Mouse (Mus musculus): ENCODE data around the gene Frmd4a. TPM values are rescaled to one million over a fixed set of nuclear protein-coding genes. Genes with fewer than 3 reads are reported as not detected.

Gene Frmd4a
- polyA plus RNA-seq, 1 experiment from 2014 or later: 56.0 TPM

DNA sequence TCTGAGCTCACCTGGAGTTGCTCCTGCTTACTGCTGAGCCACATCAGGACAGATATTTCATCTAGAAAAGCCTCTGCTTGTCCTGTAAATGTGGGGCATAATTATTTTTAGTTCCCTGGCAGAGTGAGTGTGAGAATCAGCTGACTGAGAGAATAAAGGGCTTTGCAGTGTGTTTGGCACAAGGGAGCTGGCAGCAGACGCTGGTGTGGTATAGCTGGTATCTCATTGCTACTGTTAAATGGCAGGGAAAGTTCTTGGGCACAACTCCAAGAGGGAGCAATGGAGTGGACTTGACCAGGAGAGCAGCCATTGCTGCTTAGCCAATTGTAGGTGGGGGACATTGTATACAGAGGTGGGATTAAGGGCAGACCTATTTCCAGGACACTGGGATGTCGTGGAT, 83.9 kb downstream of the Frmd4a start:
- Histone ChIP-seq H3K4me2 (ENCODE audit: low read length) (no peak overlapping the region), H3K4me3 (ENCODE audit: low read depth, low read length) (no peak overlapping the region), H3K9ac (ENCODE audit: low read depth, low read length) (no peak overlapping the region), H3K27ac (ENCODE audit: low read length) (peak overlapping the region; percentile 50; the same call in 1 of the 2 replicates), H3K36me3 (ENCODE audit: control insufficient read depth, insufficient read depth, low read length) (no peaks in the 10 kb centered on the region), H3K4me1 (ENCODE audit: control insufficient read depth, insufficient read depth, low read length) (peaks cover 29% of the 10 kb centered on the region), H3K27me3 (ENCODE audit: control insufficient read depth, insufficient read depth, low read depth, low read length) (no peaks in the 10 kb centered on the region), H3K9me3 (replicated peaks; ENCODE audit: control insufficient read depth, low read length, poor library complexity, severe bottlenecking) (no peaks in the 10 kb centered on the region)
- 46% methylated on average over 2 of the region's 2 CpGs for WGBS
- ATAC-seq: no peak

DNA sequence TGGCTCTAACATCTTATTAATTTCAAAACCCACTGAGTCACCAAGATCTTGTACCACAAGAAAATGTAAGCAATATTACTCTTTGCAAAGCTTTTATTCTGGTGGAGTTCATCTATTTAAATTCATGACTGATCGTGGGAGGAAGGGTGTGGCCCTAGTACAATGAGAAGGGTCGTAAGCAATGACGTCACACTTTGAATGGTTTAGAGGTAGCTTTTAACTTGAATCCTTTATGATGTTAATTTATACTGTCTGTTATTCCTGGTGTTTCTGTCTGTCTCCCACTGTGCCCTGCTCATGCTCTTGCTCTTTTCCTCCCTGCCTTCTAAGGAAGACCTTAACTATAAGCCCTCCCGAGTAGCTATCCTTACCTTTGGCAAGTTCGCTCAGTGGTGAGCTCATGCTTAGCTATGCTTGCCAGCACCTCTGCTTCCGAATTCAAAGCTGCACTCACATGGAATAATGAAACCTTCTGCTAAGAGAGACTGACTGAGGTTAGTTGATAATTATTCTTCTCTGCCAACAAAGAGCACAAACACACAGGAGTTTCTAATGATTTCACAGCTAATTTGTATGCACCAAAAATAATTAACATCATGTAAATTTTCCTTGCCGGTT, 95.9 kb downstream of the Frmd4a start:
- Histone ChIP-seq H3K4me2 (ENCODE audit: low read length) (no peak overlapping the region), H3K4me1 (ENCODE audit: control insufficient read depth, insufficient read depth, low read length) (0 out of 2 replicates have a peak, but pooled peaks cover 3% of the 10 kb centered on the region), H3K9me3 (replicated peaks; ENCODE audit: control insufficient read depth, low read length, poor library complexity, severe bottlenecking) (no peaks in the 10 kb centered on the region), H3K27ac (ENCODE audit: low read length) (no peak overlapping the region), H3K27me3 (ENCODE audit: control insufficient read depth, insufficient read depth, low read depth, low read length) (no peaks in the 10 kb centered on the region), H3K36me3 (ENCODE audit: control insufficient read depth, insufficient read depth, low read length) (no peaks in the 10 kb centered on the region), H3K4me3 (ENCODE audit: low read depth, low read length) (no peak overlapping the region), H3K9ac (ENCODE audit: low read depth, low read length) (no peak overlapping the region)
- ATAC-seq: peak; percentile 15; the same call in 1 of the 2 replicates
- 47% methylated on average over 7 of the region's 7 CpGs for WGBS

DNA sequence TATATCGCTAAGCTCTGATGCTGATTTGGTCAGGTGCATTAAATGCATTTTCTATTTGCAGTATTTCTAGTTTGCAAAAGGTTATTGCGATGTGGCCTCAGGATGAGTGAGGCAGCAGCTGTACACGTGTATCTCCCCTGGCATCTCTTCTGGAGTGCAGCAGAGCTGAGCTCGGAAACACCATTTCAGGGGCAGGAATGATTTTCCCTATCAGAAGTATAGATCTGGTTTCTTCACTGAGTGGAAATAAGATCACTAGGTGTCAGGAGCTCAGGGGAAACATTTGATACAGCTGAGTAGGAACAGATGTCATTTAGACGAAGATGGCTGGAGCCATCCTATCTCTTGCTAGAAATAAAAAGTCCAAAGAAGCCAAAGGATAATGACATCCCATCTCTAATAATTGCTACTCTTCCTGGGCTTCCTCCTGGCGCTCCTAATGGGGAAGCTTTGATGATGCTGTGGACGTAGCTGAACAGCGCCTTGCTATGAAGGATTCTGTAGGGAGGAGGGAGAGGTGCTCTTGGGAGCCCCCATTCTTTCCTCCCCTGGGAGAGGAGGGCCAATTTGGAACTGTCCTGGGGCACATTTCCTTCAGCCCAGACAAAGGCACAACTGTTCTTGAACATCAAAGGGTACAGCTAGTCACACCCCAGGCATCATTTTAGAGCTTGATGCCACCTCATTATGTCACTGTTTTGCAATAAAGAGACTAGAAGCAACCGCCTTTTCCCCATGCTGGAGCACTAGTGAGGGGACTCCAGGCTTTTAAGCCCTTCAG, 102.4 kb downstream of the Frmd4a start:
- H3K4me3 ChIP-seq (ENCODE audit: low read depth, low read length): no peak overlapping the region
- ATAC-seq: peak; percentile 74
- no peaks in the 10 kb centered on the region for H3K9me3 ChIP-seq (replicated peaks; ENCODE audit: control insufficient read depth, low read length, poor library complexity, severe bottlenecking)
- WGBS: 41% methylated on average over 9 of the region's 9 CpGs
- H3K36me3 ChIP-seq (ENCODE audit: control insufficient read depth, insufficient read depth, low read length): no peaks in the 10 kb centered on the region
- H3K27ac ChIP-seq (ENCODE audit: low read length): peak overlapping the region; percentile 33; the same call in 1 of the 2 replicates
- no peaks in the 10 kb centered on the region for H3K27me3 ChIP-seq (ENCODE audit: control insufficient read depth, insufficient read depth, low read depth, low read length)
- H3K4me2 ChIP-seq (ENCODE audit: low read length): no peak overlapping the region
- no peak overlapping the region for H3K9ac ChIP-seq (ENCODE audit: low read depth, low read length)
- no peaks in the 10 kb centered on the region for H3K4me1 ChIP-seq (ENCODE audit: control insufficient read depth, insufficient read depth, low read length)

DNA sequence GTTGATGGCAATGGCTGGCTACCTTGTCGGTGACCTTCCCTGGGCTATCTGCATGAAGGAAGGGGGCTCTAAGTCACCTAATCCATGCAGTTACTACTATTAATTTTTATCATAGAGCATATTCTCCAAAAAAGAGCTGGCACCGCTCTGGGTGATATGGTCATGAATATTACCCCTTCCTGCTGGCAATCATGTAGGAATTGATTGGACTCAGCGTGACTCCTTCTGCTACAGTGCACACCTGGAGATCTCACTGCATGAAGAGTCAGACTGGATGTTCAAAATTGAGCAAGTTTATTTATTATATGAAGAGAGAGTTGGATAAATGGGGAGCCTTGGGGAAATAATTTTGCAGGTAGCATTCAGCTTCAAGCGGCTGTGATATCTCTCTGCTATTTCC, 113.7 kb downstream of the Frmd4a start:
- no peaks in the 10 kb centered on the region for H3K9me3 ChIP-seq (replicated peaks; ENCODE audit: control insufficient read depth, low read length, poor library complexity, severe bottlenecking)
- no peak overlapping the region for H3K4me3 ChIP-seq (ENCODE audit: low read depth, low read length)
- H3K4me1 ChIP-seq (ENCODE audit: control insufficient read depth, insufficient read depth, low read length): peaks cover 4% of the 10 kb centered on the region
- H3K4me2 ChIP-seq (ENCODE audit: low read length): no peak overlapping the region
- 82% methylated on average over 4 of the region's 4 CpGs for WGBS
- no peak for ATAC-seq
- H3K9ac ChIP-seq (ENCODE audit: low read depth, low read length): no peak overlapping the region
- no peak overlapping the region for H3K27ac ChIP-seq (ENCODE audit: low read length)
- H3K27me3 ChIP-seq (ENCODE audit: control insufficient read depth, insufficient read depth, low read depth, low read length): no peaks in the 10 kb centered on the region
- H3K36me3 ChIP-seq (ENCODE audit: control insufficient read depth, insufficient read depth, low read length): no peaks in the 10 kb centered on the region

DNA sequence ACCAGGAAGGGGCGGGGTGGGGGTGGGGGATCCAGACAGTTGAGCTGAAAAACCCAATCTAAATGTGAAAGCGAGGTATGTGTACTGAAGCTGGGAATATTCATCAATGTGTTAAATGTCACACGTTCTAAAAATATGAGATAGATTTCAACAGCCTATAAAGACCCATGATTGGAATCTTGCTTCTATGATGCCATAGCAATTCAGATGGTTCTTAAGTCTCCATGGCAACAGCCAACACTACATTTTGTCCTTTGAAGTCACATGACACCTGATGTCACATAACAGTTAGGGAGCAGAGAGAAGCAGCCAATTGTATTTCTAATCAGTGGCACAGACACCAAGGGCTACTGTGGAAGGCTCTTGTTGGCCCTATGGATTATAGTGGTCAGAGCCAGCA, 120.0 kb downstream of the Frmd4a start:
- ATAC-seq: peak; percentile 60; the same call in 1 of the 2 replicates
- whole genome bisulfite sequencing: 81% methylated on average over 3 of the region's 3 CpGs
- H3K27me3 ChIP-seq (ENCODE audit: control insufficient read depth, insufficient read depth, low read depth, low read length): no peaks in the 10 kb centered on the region
- H3K4me2 ChIP-seq (ENCODE audit: low read length): no peak overlapping the region
- H3K27ac ChIP-seq (ENCODE audit: low read length): no peak overlapping the region
- H3K9ac ChIP-seq (ENCODE audit: low read depth, low read length): no peak overlapping the region
- peaks cover 12% of the 10 kb centered on the region for H3K4me1 ChIP-seq (ENCODE audit: control insufficient read depth, insufficient read depth, low read length)
- no peaks in the 10 kb centered on the region for H3K36me3 ChIP-seq (ENCODE audit: control insufficient read depth, insufficient read depth, low read length)
- H3K4me3 ChIP-seq (ENCODE audit: low read depth, low read length): no peak overlapping the region
- no peaks in the 10 kb centered on the region for H3K9me3 ChIP-seq (replicated peaks; ENCODE audit: control insufficient read depth, low read length, poor library complexity, severe bottlenecking)

DNA sequence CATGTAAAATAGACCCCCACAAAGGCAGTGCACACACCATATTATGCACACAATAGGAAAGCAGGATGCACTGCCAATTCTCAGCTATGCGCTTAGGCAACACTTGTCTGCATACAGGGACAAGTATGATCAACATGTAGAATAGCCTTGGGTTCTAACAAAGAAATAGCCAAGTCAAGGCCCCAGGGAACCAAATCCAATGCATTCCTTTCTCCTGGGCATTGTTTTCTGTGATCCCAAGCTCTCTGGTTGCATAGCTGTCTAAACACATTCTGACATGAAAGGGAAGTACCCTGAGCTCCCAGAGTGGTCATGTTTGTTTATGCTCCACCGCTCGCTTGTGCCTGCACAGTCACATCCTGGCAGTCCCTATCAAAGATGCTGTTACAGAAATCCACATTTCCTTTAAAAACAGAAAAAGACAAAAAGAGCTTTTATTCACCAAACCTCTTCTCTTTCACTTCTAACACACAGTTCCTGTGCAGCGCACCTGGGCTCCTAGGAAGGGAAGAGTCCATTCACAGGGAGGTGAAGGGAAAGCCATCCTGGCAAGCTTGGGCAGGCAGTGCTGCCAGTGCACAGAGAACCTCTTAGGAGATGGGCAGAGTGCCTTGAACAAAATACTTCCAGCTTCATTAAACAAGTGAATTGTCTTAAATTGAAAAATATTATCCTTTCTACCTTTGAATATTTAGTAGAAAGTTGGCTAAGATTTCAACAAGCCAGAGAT, 124.9 kb downstream of the Frmd4a start:
- no peak for ATAC-seq
- no peak overlapping the region for H3K4me2 ChIP-seq (ENCODE audit: low read length)

DNA sequence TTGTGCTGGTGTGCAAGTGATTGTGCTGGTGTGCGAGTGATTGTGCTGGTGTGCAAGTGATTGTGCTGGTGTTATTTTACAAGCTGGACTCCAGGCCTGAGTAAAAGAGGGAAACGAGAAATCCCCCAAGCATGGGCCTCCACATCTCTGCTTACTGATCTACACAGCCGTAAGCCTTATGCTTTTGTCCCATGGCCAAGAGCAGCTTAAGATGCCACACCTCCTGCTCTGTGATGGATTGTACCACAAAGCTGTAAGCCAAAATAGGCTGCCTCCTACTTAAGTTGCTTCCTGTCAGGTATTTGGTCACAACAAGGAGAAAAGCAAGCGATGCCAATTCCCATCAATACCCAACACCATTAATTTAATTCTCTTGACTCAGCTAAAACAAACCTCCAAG, 126.9 kb downstream of the Frmd4a start:
- Histone ChIP-seq H3K4me1 (ENCODE audit: control insufficient read depth, insufficient read depth, low read length) (peaks cover 6% of the 10 kb centered on the region), H3K36me3 (ENCODE audit: control insufficient read depth, insufficient read depth, low read length) (no peaks in the 10 kb centered on the region), H3K9ac (ENCODE audit: low read depth, low read length) (no peak overlapping the region), H3K27me3 (ENCODE audit: control insufficient read depth, insufficient read depth, low read depth, low read length) (no peaks in the 10 kb centered on the region), H3K4me3 (ENCODE audit: low read depth, low read length) (no peak overlapping the region), H3K9me3 (replicated peaks; ENCODE audit: control insufficient read depth, low read length, poor library complexity, severe bottlenecking) (no peaks in the 10 kb centered on the region), H3K27ac (ENCODE audit: low read length) (no peak overlapping the region), H3K4me2 (ENCODE audit: low read length) (no peak overlapping the region)
- 67% methylated on average over 4 of the region's 4 CpGs for WGBS
- ATAC-seq: no peak

More for the DNA sequence above, 124.9 kb downstream of the Frmd4a start:
- peak overlapping the region; percentile 34; the same call in 1 of the 2 replicates for H3K27ac ChIP-seq (ENCODE audit: low read length)
- no peaks in the 10 kb centered on the region for H3K27me3 ChIP-seq (ENCODE audit: control insufficient read depth, insufficient read depth, low read depth, low read length)
- WGBS: 30% methylated on average over 4 of the region's 4 CpGs
- peaks cover 9% of the 10 kb centered on the region for H3K4me1 ChIP-seq (ENCODE audit: control insufficient read depth, insufficient read depth, low read length)
- H3K36me3 ChIP-seq (ENCODE audit: control insufficient read depth, insufficient read depth, low read length): no peaks in the 10 kb centered on the region
- H3K9ac ChIP-seq (ENCODE audit: low read depth, low read length): no peak overlapping the region
- no peaks in the 10 kb centered on the region for H3K9me3 ChIP-seq (replicated peaks; ENCODE audit: control insufficient read depth, low read length, poor library complexity, severe bottlenecking)
- H3K4me3 ChIP-seq (ENCODE audit: low read depth, low read length): no peak overlapping the region

DNA sequence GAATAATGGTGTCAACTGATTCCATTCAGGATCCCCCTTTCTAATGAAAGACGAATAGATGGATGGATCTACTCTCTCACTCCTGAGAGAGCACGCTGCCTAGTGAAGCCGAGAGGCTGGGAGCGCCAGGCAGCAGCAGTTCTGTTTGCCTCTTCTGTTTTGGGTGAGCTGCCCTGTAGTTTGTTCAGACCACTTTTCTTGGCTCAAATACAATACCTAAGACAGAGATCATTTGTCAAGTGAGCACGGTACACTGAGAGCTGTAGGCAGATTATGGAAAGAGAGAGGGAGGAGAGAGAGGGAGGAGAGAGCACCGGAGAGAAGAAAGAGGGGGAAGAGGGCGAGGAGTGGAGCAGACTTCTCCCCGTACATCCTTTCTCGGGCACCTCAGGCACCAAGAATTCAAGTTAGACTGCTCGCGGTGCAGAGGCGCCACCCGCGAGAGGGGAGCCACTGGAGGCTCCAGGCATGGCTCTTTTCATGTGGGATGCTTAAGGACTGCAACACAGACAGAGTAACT, 135.1 kb downstream of the Frmd4a start:
- ATAC-seq: peak; percentile 36
- Histone ChIP-seq H3K4me2 (ENCODE audit: low read length) (peak overlapping the region; percentile 64), H3K4me3 (ENCODE audit: low read depth, low read length) (peak overlapping the region; percentile 41), H3K36me3 (ENCODE audit: control insufficient read depth, insufficient read depth, low read length) (no peaks in the 10 kb centered on the region), H3K4me1 (ENCODE audit: control insufficient read depth, insufficient read depth, low read length) (peaks cover 33% of the 10 kb centered on the region), H3K27me3 (ENCODE audit: control insufficient read depth, insufficient read depth, low read depth, low read length) (no peaks in the 10 kb centered on the region), H3K9me3 (replicated peaks; ENCODE audit: control insufficient read depth, low read length, poor library complexity, severe bottlenecking) (no peaks in the 10 kb centered on the region), H3K9ac (ENCODE audit: low read depth, low read length) (peak overlapping the region; percentile 67), H3K27ac (ENCODE audit: low read length) (peak overlapping the region; percentile 83)
- WGBS: 2% methylated on average over 14 of the region's 14 CpGs

Data from midbrain, embryonic 16.5 days (tissue).